Mouse (Mus musculus) forebrain, postnatal 0 days (tissue): Measurements from ENCODE around the gene Afg3l1. TPM values are rescaled to one million over a fixed set of nuclear protein-coding genes. Genes with fewer than 3 reads are reported as not detected.
"Not testable (repeated sequence)": the region's sequence is repeated elsewhere in the genome, so short reads cannot be mapped to it uniquely, and the experiment has no call there.

Experiments
- ATAC-seq: fragments of 200-750 bp; cut with Nextera tagmentation; 2 replicates; pipeline ENCODE4 v1.8.0; 2017; ENCODE audit warnings: mild to moderate bottlenecking, moderate library complexity
- DNase-seq: peaks from one replicate; pipeline ENCODE4 v3.0.0-alpha.2; 2015
- H3K27ac ChIP-seq: fragments of 300-500 bp; sonication (generic); 2 replicates; pipeline ENCODE4 v1.5.1; 2014; ENCODE audit warnings: low read depth, mild to moderate bottlenecking, antibody characterized with exemption, low read length, moderate library complexity, mixed read lengths
- H3K27me3 ChIP-seq: fragments of 300-500 bp; sonication (generic); 2 replicates; pipeline ENCODE4 v1.6.1; 2014; ENCODE audit warnings: mild to moderate bottlenecking, low read length, mixed read lengths; ENCODE audit not compliant: insufficient read depth
- H3K36me3 ChIP-seq: fragments of 300-500 bp; sonication (generic); 2 replicates; pipeline ENCODE4 v1.6.1; 2014; ENCODE audit warnings: mild to moderate bottlenecking, moderate library complexity; ENCODE audit not compliant: insufficient read depth
- H3K4me1 ChIP-seq: fragments of 300-500 bp; sonication (generic); 2 replicates; pipeline ENCODE4 v1.6.1; 2014; ENCODE audit warnings: antibody characterized with exemption; ENCODE audit not compliant: insufficient read depth
- H3K4me2 ChIP-seq: fragments of 300-500 bp; sonication (generic); 2 replicates; pipeline ENCODE4 v1.6.1; 2014; ENCODE audit warnings: low read depth, mild to moderate bottlenecking, moderate library complexity
- H3K4me3 ChIP-seq: fragments of 300-500 bp; sonication (generic); 2 replicates; pipeline ENCODE4 v1.5.1; 2014; ENCODE audit warnings: low read depth, low read length, mixed read lengths
- H3K9ac ChIP-seq: fragments of 300-500 bp; sonication (generic); 2 replicates; pipeline ENCODE4 v1.6.1; 2014; ENCODE audit warnings: mild to moderate bottlenecking
- H3K9me3 ChIP-seq: fragments of 300-500 bp; sonication (generic); 2 replicates; pipeline ENCODE4 v1.6.1; 2016; ENCODE audit warnings: low read length
- CTCF ChIP-seq: sonication (generic); IDR thresholded peaks from 2 replicates; pipeline ENCODE4 v1.5.1; 2016; ENCODE audit warnings: antibody characterized with exemption, control low read depth, low read depth
- WGBS: fragments of 180-500 bp; shearing (Covaris S2); extraction: QIAGEN DNeasy Blood & Tissue Kit; methylation state at CpG from one replicate; pipeline ENCODE4 v1.1.7; 2014; 5-methylcytosine and 5-hydroxymethylcytosine counted together
- polyA plus RNA-seq: library from polyadenylated mRNA; unstranded; fragments of >200 nt; fragmentation: Nextera tagmentation; extraction: Ambion mirVana; gene quantifications from 2 replicates; pipeline ENCODE4 v1.2.1, GENCODE M21; 2015
- total RNA-seq: library from RNA; depleted of rRNA; stranded (reverse); fragments of >200 nt; gene quantifications from 2 replicates; pipeline ENCODE4 v1.2.3, GENCODE M21; 2014

The Afg3l1 gene
- total and polyA plus RNA-seq, 2 experiments from 2014 or later: 20.1 to 40.7 TPM

GRCm38 (mm10) chr8:123450783-123451182 lies 26.9 kb upstream of the Afg3l1 start:
- DNase-seq: no peak
- H3K27ac ChIP-seq: no peak overlapping the region
- H3K4me1 ChIP-seq: no peaks in the 10 kb centered on the region
- H3K9me3 ChIP-seq: no peaks in the 10 kb centered on the region
- no peak for TF ChIP-seq CTCF
- no peak overlapping the region for H3K4me2 ChIP-seq
- no peak for ATAC-seq
- WGBS: 94% methylated on average over 5 of the region's 5 CpGs
- H3K36me3 ChIP-seq: peaks cover 50% of the 10 kb centered on the region
- H3K27me3 ChIP-seq: no peaks in the 10 kb centered on the region
- H3K4me3 ChIP-seq: no peak overlapping the region
- no peak overlapping the region for H3K9ac ChIP-seq

- WGBS: 94% methylated on average over 12 of the region's 12 CpGs
These were observed 26.0 kb upstream of the Afg3l1 start for GRCm38 (mm10) chr8:123451747-123452146.

DNA sequence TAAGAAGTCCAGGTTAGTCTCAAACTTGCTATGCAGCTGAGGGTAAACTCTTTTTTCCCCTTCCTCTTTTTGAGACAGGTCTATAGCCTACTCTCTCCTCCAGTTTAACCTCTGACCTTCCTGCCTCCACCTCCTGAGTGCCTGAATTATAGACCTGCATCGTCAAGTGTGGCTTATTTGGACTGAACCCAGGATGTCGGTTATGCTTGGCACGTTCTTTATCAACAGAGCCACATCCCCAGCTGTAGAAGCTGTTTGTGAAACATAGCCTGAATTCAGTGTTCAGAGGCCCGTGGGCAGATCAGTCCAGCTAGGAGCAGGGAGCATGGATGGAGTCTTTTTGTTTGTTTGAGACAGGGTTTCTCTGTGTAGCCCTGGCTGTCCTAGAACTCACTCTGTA lies 25.6 kb upstream of the Afg3l1 start:
- no peak for TF ChIP-seq CTCF
- Histone ChIP-seq H3K36me3 (peaks cover 59% of the 10 kb centered on the region), H3K27me3 (no peaks in the 10 kb centered on the region), H3K4me3 (no peak overlapping the region), H3K9ac (no peak overlapping the region), H3K27ac (no peak overlapping the region), H3K4me1 (no peaks in the 10 kb centered on the region), H3K4me2 (no peak overlapping the region), H3K9me3 (no peaks in the 10 kb centered on the region)
- WGBS: 82% methylated on average over 4 of the region's 4 CpGs
- DNase-seq (no peak), ATAC-seq (no peak)

More at GRCm38 (mm10) chr8:123451747-123452146, 26.0 kb upstream of the Afg3l1 start:
- H3K9me3 ChIP-seq, ATAC-seq, H3K4me1 ChIP-seq, H3K9ac ChIP-seq, DNase-seq, H3K27ac ChIP-seq, H3K27me3 ChIP-seq, H3K4me3 ChIP-seq, H3K4me2 ChIP-seq: not testable (repeated sequence)
- H3K36me3 ChIP-seq: peaks cover 59% of the 10 kb centered on the region

- no peak overlapping the region for H3K9ac ChIP-seq
- no peaks in the 10 kb centered on the region for H3K27me3 ChIP-seq
- peaks cover 66% of the 10 kb centered on the region for H3K36me3 ChIP-seq
- no peak overlapping the region for H3K4me3 ChIP-seq
- H3K4me1 ChIP-seq: no peaks in the 10 kb centered on the region
- no peaks in the 10 kb centered on the region for H3K9me3 ChIP-seq
- DNase-seq (no peak), ATAC-seq (no peak)
- no peak for TF ChIP-seq CTCF
- WGBS: 85% methylated on average over 7 of the region's 7 CpGs
- H3K27ac ChIP-seq: no peak overlapping the region
- H3K4me2 ChIP-seq: no peak overlapping the region
These were observed 24.4 kb upstream of the Afg3l1 start for GRCm38 (mm10) chr8:123453291-123453690.

- WGBS: 87% methylated on average over 5 of the region's 5 CpGs
- Histone ChIP-seq H3K9ac (no peak overlapping the region), H3K27ac (no peak overlapping the region), H3K4me3 (no peak overlapping the region), H3K36me3 (peaks cover 73% of the 10 kb centered on the region), H3K27me3 (no peaks in the 10 kb centered on the region), H3K4me1 (no peaks in the 10 kb centered on the region), H3K9me3 (no peaks in the 10 kb centered on the region), H3K4me2 (no peak overlapping the region)
- no peak for ATAC-seq
- no peak for TF ChIP-seq CTCF
- DNase-seq: no peak
These were observed 23.8 kb upstream of the Afg3l1 start for GRCm38 (mm10) chr8:123453951-123454350.

DNA sequence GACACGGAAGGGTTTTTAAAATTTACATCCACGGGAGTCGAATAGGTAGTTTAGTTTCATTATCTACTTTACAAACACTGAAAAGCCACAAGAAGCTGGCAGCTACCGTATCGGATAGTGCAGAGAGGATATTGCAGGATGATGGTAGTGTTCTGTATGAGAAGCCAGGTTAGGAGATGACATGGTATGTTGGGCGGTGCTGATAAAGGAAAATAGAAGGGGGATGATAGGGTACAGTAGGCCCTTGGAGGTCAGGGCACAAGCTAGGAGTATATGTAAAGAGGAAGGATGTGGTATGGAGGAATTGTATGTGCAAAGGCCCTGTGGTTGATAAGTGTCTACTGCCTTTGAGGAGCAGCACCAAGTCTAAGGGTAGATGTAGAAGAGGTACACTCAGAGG lies 23.1 kb upstream of the Afg3l1 start:
- DNase-seq: no peak
- H3K27me3 ChIP-seq: no peaks in the 10 kb centered on the region
- no peaks in the 10 kb centered on the region for H3K4me1 ChIP-seq
- no peak for ATAC-seq
- H3K4me3 ChIP-seq: no peak overlapping the region
- no peak overlapping the region for H3K9ac ChIP-seq
- WGBS: 98% methylated on average over 6 of the region's 6 CpGs
- peaks cover 79% of the 10 kb centered on the region for H3K36me3 ChIP-seq
- H3K4me2 ChIP-seq: no peak overlapping the region
- no peaks in the 10 kb centered on the region for H3K9me3 ChIP-seq
- no peak for TF ChIP-seq CTCF
- H3K27ac ChIP-seq: no peak overlapping the region

DNA sequence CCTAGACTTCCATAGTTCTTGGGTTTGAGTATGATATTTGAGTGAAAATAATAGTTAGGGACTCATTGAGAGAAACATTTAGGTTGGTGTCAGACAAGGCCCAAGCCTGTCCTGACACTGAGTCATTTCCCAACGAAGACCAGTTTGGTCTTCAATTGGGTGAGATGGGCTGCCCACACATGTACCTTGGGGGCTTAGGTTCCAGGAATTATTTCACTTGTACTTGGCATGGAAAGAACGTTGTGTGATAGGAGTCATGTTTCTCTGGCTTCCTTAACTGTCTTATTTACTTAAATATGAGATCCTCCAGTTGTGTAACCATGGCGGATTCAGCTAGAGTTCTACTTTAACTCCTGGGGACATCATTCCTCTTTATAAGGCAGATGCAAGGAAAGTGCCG lies 14.1 kb upstream of the Afg3l1 start:
- Histone ChIP-seq H3K27me3 (no peaks in the 10 kb centered on the region), H3K4me2 (no peak overlapping the region), H3K9ac (no peak overlapping the region), H3K9me3 (no peaks in the 10 kb centered on the region), H3K27ac (no peak overlapping the region), H3K4me3 (no peak overlapping the region), H3K36me3 (peaks cover 53% of the 10 kb centered on the region), H3K4me1 (no peaks in the 10 kb centered on the region)
- DNase-seq (no peak), ATAC-seq (no peak)
- 90% methylated on average over 4 of the region's 4 CpGs for WGBS
- TF ChIP-seq CTCF: no peak

DNA sequence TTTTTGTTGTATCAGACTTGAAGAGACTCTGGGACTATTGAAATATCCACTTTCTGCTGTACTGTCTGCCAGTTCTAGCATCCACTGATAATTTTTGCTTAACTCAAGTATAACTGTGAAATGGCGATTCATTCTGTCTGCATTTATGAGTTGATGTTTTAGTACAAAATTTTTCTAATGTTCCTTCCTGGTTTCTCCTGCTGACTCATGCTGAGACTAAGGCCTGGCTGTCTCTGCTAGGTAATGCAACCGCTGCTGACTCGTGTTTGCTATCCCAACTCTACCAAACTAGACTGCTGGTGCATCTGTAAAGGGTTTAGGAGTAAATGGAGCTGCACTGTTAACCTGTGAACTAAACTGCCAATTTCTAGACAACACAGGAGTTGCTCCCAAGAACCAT lies 10.2 kb upstream of the Afg3l1 start:
- no peaks in the 10 kb centered on the region for H3K9me3 ChIP-seq
- peaks cover 17% of the 10 kb centered on the region for H3K36me3 ChIP-seq
- no peaks in the 10 kb centered on the region for H3K4me1 ChIP-seq
- H3K4me3 ChIP-seq: no peak overlapping the region
- H3K27me3 ChIP-seq: no peaks in the 10 kb centered on the region
- DNase-seq (no peak), ATAC-seq (no peak)
- no peak overlapping the region for H3K9ac ChIP-seq
- TF ChIP-seq CTCF: no peak
- 78% methylated on average over 3 of the region's 3 CpGs for WGBS
- no peak overlapping the region for H3K4me2 ChIP-seq
- H3K27ac ChIP-seq: no peak overlapping the region

DNA sequence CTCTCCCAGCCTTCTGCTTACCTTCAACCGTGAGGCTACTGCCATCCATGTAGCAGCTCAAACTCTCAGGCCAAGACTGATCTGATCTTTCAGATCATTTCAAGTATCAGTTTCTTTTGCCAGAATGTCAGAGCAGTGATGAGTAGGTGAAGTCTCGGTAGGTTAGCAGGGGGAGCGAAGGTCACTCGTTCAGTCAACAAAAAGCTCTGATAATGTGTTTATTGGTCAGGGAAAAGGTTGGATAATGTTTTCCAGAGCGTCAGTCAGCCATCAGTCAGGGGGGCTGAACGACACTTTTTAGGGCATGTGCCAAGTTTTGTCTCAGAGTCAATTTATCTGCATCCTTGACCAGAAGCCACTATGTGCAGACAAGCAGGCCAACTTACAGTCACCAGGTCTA lies 4.7 kb upstream of the Afg3l1 start:
- H3K36me3 ChIP-seq, H3K4me2 ChIP-seq, H3K27me3 ChIP-seq, DNase-seq, H3K9me3 ChIP-seq, H3K27ac ChIP-seq, H3K4me3 ChIP-seq, ATAC-seq, H3K9ac ChIP-seq, H3K4me1 ChIP-seq: not testable (repeated sequence)
- 84% methylated on average over 6 of the region's 6 CpGs for WGBS

- not testable (repeated sequence) for H3K9ac ChIP-seq, H3K27me3 ChIP-seq, H3K4me3 ChIP-seq, DNase-seq, ATAC-seq, H3K4me2 ChIP-seq, H3K4me1 ChIP-seq, H3K27ac ChIP-seq, H3K9me3 ChIP-seq, H3K36me3 ChIP-seq
- 67% methylated on average over 5 of the region's 5 CpGs for WGBS
These were observed 3.2 kb upstream of the Afg3l1 start for GRCm38 (mm10) chr8:123474549-123474948.
